Mouse (Mus musculus): ENCODE results near the gene Rps6ka2.
"Not testable (repeated sequence)": the region's sequence is repeated elsewhere in the genome, so short reads cannot be mapped to it uniquely, and the experiment has no call there.

Gene Rps6ka2

GRCm38 (mm10) chr17:7170304-7171295 is 685 bp downstream of the Rps6ka2 start:
- DNase-seq: no peak

- no peak for DNase-seq
Observed at GRCm38 (mm10) chr17:7173331-7174028, 3.6 kb downstream of the Rps6ka2 start.

GRCm38 (mm10) chr17:7175293-7175692 is 5.4 kb downstream of the Rps6ka2 start:
- DNase-seq: no peak

GRCm38 (mm10) chr17:7176394-7176793 is 6.5 kb downstream of the Rps6ka2 start:
- DNase-seq: no peak

- no peak for DNase-seq
Observed at GRCm38 (mm10) chr17:7178196-7178595, 8.3 kb downstream of the Rps6ka2 start.

- DNase-seq: no peak
Observed at GRCm38 (mm10) chr17:7182187-7182586, 12.3 kb downstream of the Rps6ka2 start.

GRCm38 (mm10) chr17:7187037-7187436 is 17.1 kb downstream of the Rps6ka2 start:
- not testable (repeated sequence) for DNase-seq

GRCm38 (mm10) chr17:7189425-7189824 is 19.5 kb downstream of the Rps6ka2 start:
- no peak for DNase-seq

GRCm38 (mm10) chr17:7189975-7190374 is 20.1 kb downstream of the Rps6ka2 start:
- DNase-seq: no peak

GRCm38 (mm10) chr17:7194140-7194840 is 24.4 kb downstream of the Rps6ka2 start:
- DNase-seq: no peak

GRCm38 (mm10) chr17:7197121-7197925 is 27.4 kb downstream of the Rps6ka2 start:
- no peak for DNase-seq

GRCm38 (mm10) chr17:7204771-7205406 is 35.0 kb downstream of the Rps6ka2 start:
- no peak for DNase-seq

- DNase-seq: no peak
Observed at GRCm38 (mm10) chr17:7206434-7207145, 36.7 kb downstream of the Rps6ka2 start.

GRCm38 (mm10) chr17:7210648-7211047 is 40.7 kb downstream of the Rps6ka2 start:
- DNase-seq: no peak

- no peak for DNase-seq
Observed at GRCm38 (mm10) chr17:7211893-7212292, 42.0 kb downstream of the Rps6ka2 start.

- DNase-seq: no peak
Observed at GRCm38 (mm10) chr17:7213214-7213613, 43.3 kb downstream of the Rps6ka2 start.

- no peak for DNase-seq
Observed at GRCm38 (mm10) chr17:7214061-7214460, 44.1 kb downstream of the Rps6ka2 start.

- no peak for DNase-seq
Observed at GRCm38 (mm10) chr17:7217791-7218329, 47.9 kb downstream of the Rps6ka2 start.

- DNase-seq: no peak
Observed at GRCm38 (mm10) chr17:7218396-7218795, 48.5 kb downstream of the Rps6ka2 start.

GRCm38 (mm10) chr17:7219044-7219718 is 49.3 kb downstream of the Rps6ka2 start:
- DNase-seq: no peak
